Mouse (Mus musculus): ENCODE data around the gene Dusp2. TPM values are rescaled to one million over a fixed set of nuclear protein-coding genes. Genes with fewer than 3 reads are reported as not detected.

Dusp2 gene
- polyA plus RNA-seq, 1 experiment: 116 TPM

- Histone ChIP-seq H3K27ac (ENCODE audit: insufficient read depth, low read length) (no peak overlapping the region), H3K4me1 (ENCODE audit: control insufficient read depth, insufficient read depth, insufficient read length) (peaks cover 7% of the 10 kb centered on the region), H3K4me3 (ENCODE audit: extremely low read depth, insufficient read depth, insufficient read length) (peak overlapping the region; percentile 46; the same call in 1 of the 2 replicates), H3K27me3 (ENCODE audit: control insufficient read depth, insufficient read depth, low read length) (peaks cover 15% of the 10 kb centered on the region), H3K36me3 (ENCODE audit: control insufficient read depth, insufficient read depth, low read length) (no peaks in the 10 kb centered on the region)
- no peak for DNase-seq (ENCODE audit: low read depth in 1 of 2, low spot score in 2 of 2)
- TF ChIP-seq POLR2A (IDR thresholded peaks at IDR 0.05; ENCODE audit: low read depth, low read length): no peak
- no peak for TF ChIP-seq CTCF (IDR thresholded peaks at IDR 0.05; ENCODE audit: extremely low read depth, insufficient read depth, insufficient read length, insufficient replicate concordance)
- 4% methylated on average over 28 of the region's 28 CpGs for WGBS
These were observed 27.3 kb downstream of the Dusp2 start for GRCm38 (mm10) chr2:127363282-127363652.

GRCm38 (mm10) chr2:127363696-127364095 lies 27.7 kb downstream of the Dusp2 start:
- whole genome bisulfite sequencing: 15% methylated on average over 20 of the region's 20 CpGs
- DNase-seq (ENCODE audit: low read depth in 1 of 2, low spot score in 2 of 2): no peak
- Histone ChIP-seq H3K4me3 (ENCODE audit: extremely low read depth, insufficient read depth, insufficient read length) (peak overlapping the region; percentile 46; the same call in 1 of the 2 replicates), H3K4me1 (ENCODE audit: control insufficient read depth, insufficient read depth, insufficient read length) (peaks cover 7% of the 10 kb centered on the region), H3K27ac (ENCODE audit: insufficient read depth, low read length) (no peak overlapping the region), H3K27me3 (ENCODE audit: control insufficient read depth, insufficient read depth, low read length) (peaks cover 15% of the 10 kb centered on the region), H3K36me3 (ENCODE audit: control insufficient read depth, insufficient read depth, low read length) (no peaks in the 10 kb centered on the region)
- TF ChIP-seq CTCF (IDR thresholded peaks at IDR 0.05; ENCODE audit: extremely low read depth, insufficient read depth, insufficient read length, insufficient replicate concordance): no peak
- TF ChIP-seq POLR2A (IDR thresholded peaks at IDR 0.05; ENCODE audit: low read depth, low read length): no peak

- 10% methylated on average over 8 of the region's 8 CpGs for WGBS
- Histone ChIP-seq H3K27me3 (ENCODE audit: control insufficient read depth, insufficient read depth, low read length) (peaks cover 15% of the 10 kb centered on the region), H3K4me1 (ENCODE audit: control insufficient read depth, insufficient read depth, insufficient read length) (peaks cover 7% of the 10 kb centered on the region), H3K36me3 (ENCODE audit: control insufficient read depth, insufficient read depth, low read length) (no peaks in the 10 kb centered on the region), H3K4me3 (ENCODE audit: extremely low read depth, insufficient read depth, insufficient read length) (no peak overlapping the region), H3K27ac (ENCODE audit: insufficient read depth, low read length) (no peak overlapping the region)
- no peak for TF ChIP-seq POLR2A (IDR thresholded peaks at IDR 0.05; ENCODE audit: low read depth, low read length)
- TF ChIP-seq CTCF (IDR thresholded peaks at IDR 0.05; ENCODE audit: extremely low read depth, insufficient read depth, insufficient read length, insufficient replicate concordance): no peak
- DNase-seq (ENCODE audit: low read depth in 1 of 2, low spot score in 2 of 2): no peak
These were observed 28.5 kb downstream of the Dusp2 start for GRCm38 (mm10) chr2:127364452-127364851.

- 80% methylated on average over 10 of the region's 10 CpGs for WGBS
- peaks cover 7% of the 10 kb centered on the region for H3K4me1 ChIP-seq (ENCODE audit: control insufficient read depth, insufficient read depth, insufficient read length)
- H3K27ac ChIP-seq (ENCODE audit: insufficient read depth, low read length): no peak overlapping the region
- H3K27me3 ChIP-seq (ENCODE audit: control insufficient read depth, insufficient read depth, low read length): peaks cover 15% of the 10 kb centered on the region
- H3K4me3 ChIP-seq (ENCODE audit: extremely low read depth, insufficient read depth, insufficient read length): no peak overlapping the region
- DNase-seq (ENCODE audit: low read depth in 1 of 2, low spot score in 2 of 2): no peak
- TF ChIP-seq POLR2A (IDR thresholded peaks at IDR 0.05; ENCODE audit: low read depth, low read length): no peak
- TF ChIP-seq CTCF (IDR thresholded peaks at IDR 0.05; ENCODE audit: extremely low read depth, insufficient read depth, insufficient read length, insufficient replicate concordance): no peak
- no peaks in the 10 kb centered on the region for H3K36me3 ChIP-seq (ENCODE audit: control insufficient read depth, insufficient read depth, low read length)
These were observed 31.3 kb downstream of the Dusp2 start for GRCm38 (mm10) chr2:127367126-127367820.

- no peak for DNase-seq (ENCODE audit: low read depth in 1 of 2, low spot score in 2 of 2)
- Histone ChIP-seq H3K36me3 (ENCODE audit: control insufficient read depth, insufficient read depth, low read length) (no peaks in the 10 kb centered on the region), H3K4me3 (ENCODE audit: extremely low read depth, insufficient read depth, insufficient read length) (no peak overlapping the region), H3K4me1 (ENCODE audit: control insufficient read depth, insufficient read depth, insufficient read length) (no peaks in the 10 kb centered on the region), H3K27ac (ENCODE audit: insufficient read depth, low read length) (no peak overlapping the region), H3K27me3 (ENCODE audit: control insufficient read depth, insufficient read depth, low read length) (no peaks in the 10 kb centered on the region)
- TF ChIP-seq POLR2A (IDR thresholded peaks at IDR 0.05; ENCODE audit: low read depth, low read length) (no peak), CTCF (IDR thresholded peaks at IDR 0.05; ENCODE audit: extremely low read depth, insufficient read depth, insufficient read length, insufficient replicate concordance) (no peak)
- 71% methylated on average over 5 of the region's 5 CpGs for WGBS
These were observed 33.9 kb downstream of the Dusp2 start for GRCm38 (mm10) chr2:127369703-127370376.

- 68% methylated on average over 9 of the region's 9 CpGs for WGBS
- no peak for DNase-seq (ENCODE audit: low read depth in 1 of 2, low spot score in 2 of 2)
- Histone ChIP-seq H3K27me3 (ENCODE audit: control insufficient read depth, insufficient read depth, low read length) (no peaks in the 10 kb centered on the region), H3K36me3 (ENCODE audit: control insufficient read depth, insufficient read depth, low read length) (no peaks in the 10 kb centered on the region), H3K4me3 (ENCODE audit: extremely low read depth, insufficient read depth, insufficient read length) (no peak overlapping the region), H3K27ac (ENCODE audit: insufficient read depth, low read length) (no peak overlapping the region), H3K4me1 (ENCODE audit: control insufficient read depth, insufficient read depth, insufficient read length) (no peaks in the 10 kb centered on the region)
- TF ChIP-seq POLR2A (IDR thresholded peaks at IDR 0.05; ENCODE audit: low read depth, low read length) (no peak), CTCF (IDR thresholded peaks at IDR 0.05; ENCODE audit: extremely low read depth, insufficient read depth, insufficient read length, insufficient replicate concordance) (no peak)
These were observed 34.9 kb downstream of the Dusp2 start for GRCm38 (mm10) chr2:127370561-127371483.

Measured in spleen, adult 2 months (tissue).